Mouse (Mus musculus) ES-E14 (cell line): Measurements from ENCODE around the gene Pigm. TPM values are rescaled to one million over a fixed set of nuclear protein-coding genes. Genes with fewer than 3 reads are reported as not detected.

Experiments used
- DNase-seq: peaks from one replicate; pipeline ENCODE4 v3.0.0-alpha.2; 2013; ENCODE audit warnings: low read depth, low spot score
- H3K27ac ChIP-seq: 2 replicates; pipeline ENCODE4 v1.5.1; 2012; ENCODE audit warnings: low read depth, mild to moderate bottlenecking, low read length, moderate library complexity, mixed read lengths; ENCODE audit not compliant: poor library complexity, insufficient read depth, severe bottlenecking
- H3K36me3 ChIP-seq: 2 replicates; pipeline ENCODE4 v1.6.1; 2012; ENCODE audit warnings: mild to moderate bottlenecking, low read length, moderate library complexity, mixed read lengths; ENCODE audit not compliant: control insufficient read depth, poor library complexity, insufficient read depth, severe bottlenecking
- H3K4me1 ChIP-seq, 2 experiments: fragments of 150-350 bp in 1 of 2; sonication (generic) in 1 of 2; 2 replicates each; pipeline ENCODE4 v1.6.1; 2012; ENCODE audit warnings: low read length in 2 of 2, mild to moderate bottlenecking in 1 of 2, mixed read lengths in 1 of 2; ENCODE audit not compliant: control insufficient read depth in 2 of 2, insufficient read depth in 2 of 2, poor library complexity in 1 of 2
- H3K4me3 ChIP-seq, 2 experiments: fragments of 150-350 bp in 1 of 2; sonication (generic) in 1 of 2; 2 replicates each; pipeline ENCODE4 v1.5.1; 2012; ENCODE audit warnings: low read length in 2 of 2, low read depth in 1 of 2, mild to moderate bottlenecking in 1 of 2, mixed read lengths in 1 of 2; ENCODE audit not compliant: insufficient read depth in 1 of 2, poor library complexity in 1 of 2, severe bottlenecking in 1 of 2
- H3K9ac ChIP-seq: 2 replicates; pipeline ENCODE4 v1.6.1; 2012; ENCODE audit warnings: low read depth, mild to moderate bottlenecking, low read length, mixed read lengths; ENCODE audit not compliant: poor library complexity, insufficient read depth, severe bottlenecking
- H3K9me3 ChIP-seq: fragments of 150-350 bp; sonication (generic); 2 replicates; pipeline ENCODE4 v1.6.1; 2012; ENCODE audit warnings: low read depth, mild to moderate bottlenecking, low read length; ENCODE audit not compliant: control insufficient read depth, insufficient read depth
- CHD2 ChIP-seq: IDR thresholded peaks from 2 replicates; pipeline ENCODE4 v1.6.1; 2014; ENCODE audit warnings: mild to moderate bottlenecking, low read depth, low read length, inconsistent platforms
- HCFC1 ChIP-seq: IDR thresholded peaks from 2 replicates; pipeline ENCODE4 v1.6.1; 2012; ENCODE audit warnings: low read length, inconsistent platforms, borderline replicate concordance; ENCODE audit not compliant: insufficient read depth
- MAFK ChIP-seq: IDR thresholded peaks from 2 replicates; pipeline ENCODE4 v1.6.1; 2014; ENCODE audit warnings: mild to moderate bottlenecking, low read depth, low read length, inconsistent platforms; ENCODE audit not compliant: insufficient read depth
- ZC3H11A ChIP-seq: IDR thresholded peaks from 2 replicates; pipeline ENCODE4 v1.6.1; 2012; ENCODE audit warnings: low read depth, mild to moderate bottlenecking, inconsistent platforms, low read length, borderline replicate concordance
- ZNF384 ChIP-seq: IDR thresholded peaks from 2 replicates; pipeline ENCODE4 v1.6.1; 2012; ENCODE audit warnings: low read depth, low read length, inconsistent platforms
- in situ Hi-C, 2 experiments: fragments of 600-800 bp; cut with MboI; formaldehyde crosslinking; loops; one replicate each; pipeline ENCODE4 v1.15.1; 2025; ENCODE audit warnings: low sequenced_read_pairs in 2 of 2, inconsistent platforms in 1 of 2; ENCODE audit not compliant: unreplicated experiment in 2 of 2
- total RNA-seq: library from RNA; depleted of rRNA; stranded (reverse); fragments of 300-350 nt; gene quantifications from 2 replicates; pipeline ENCODE4 v1.2.3, GENCODE M21; 2012

Pigm gene
- total RNA-seq, 1 experiment, result 25.4 TPM

DNA sequence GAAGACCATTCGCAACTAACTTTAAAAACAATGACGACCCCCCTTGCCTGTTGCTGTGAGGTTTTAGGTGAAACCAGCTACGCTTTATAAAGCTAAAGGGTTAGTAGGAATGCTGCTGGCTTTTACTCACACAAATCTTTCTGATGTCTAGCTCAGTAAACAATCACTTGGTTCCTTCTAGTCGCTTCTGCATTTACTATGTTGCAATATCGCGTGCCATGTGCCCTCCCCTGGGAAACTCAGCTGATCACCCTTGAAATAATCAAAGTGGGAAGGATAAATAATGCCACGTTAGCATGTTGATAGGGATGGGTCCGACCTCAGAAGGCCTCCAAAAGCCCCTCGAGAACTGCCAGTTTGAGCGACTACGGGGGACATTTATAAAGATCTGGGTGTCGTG is 29.0 kb upstream of the Pigm start:
- no peak for DNase-seq
- TF ChIP-seq CHD2 (no peak), HCFC1 (no peak), ZC3H11A (no peak), MAFK (no peak), ZNF384 (no peak)
- Histone ChIP-seq H3K36me3 (no peaks in the 10 kb centered on the region), H3K9ac (no peak overlapping the region), H3K27ac (no peak overlapping the region), H3K9me3 (no peaks in the 10 kb centered on the region), H3K4me1 (peaks cover 3 to 12% of the 10 kb centered on the region in 2 experiments; a peak in 3 of 4 replicates), H3K4me3 (no peak overlapping the region)
- in situ Hi-C loops, result no loop called here

- no peak overlapping the region for H3K9ac ChIP-seq
- no peaks in the 10 kb centered on the region for H3K9me3 ChIP-seq
- H3K27ac ChIP-seq, result no peak overlapping the region
- in situ Hi-C loops, result no loop called here
- peaks cover 3 to 12% of the 10 kb centered on the region in 2 experiments; a peak in 3 of 4 replicates for H3K4me1 ChIP-seq
- TF ChIP-seq CHD2 (no peak), MAFK (no peak), ZNF384 (no peak), HCFC1 (no peak), ZC3H11A (no peak)
- H3K36me3 ChIP-seq, result no peaks in the 10 kb centered on the region
- no peak for DNase-seq
- no peak overlapping the region for H3K4me3 ChIP-seq
These were observed 26.8 kb upstream of the Pigm start for GRCm38 (mm10) chr1:172349504-172349903.

DNA sequence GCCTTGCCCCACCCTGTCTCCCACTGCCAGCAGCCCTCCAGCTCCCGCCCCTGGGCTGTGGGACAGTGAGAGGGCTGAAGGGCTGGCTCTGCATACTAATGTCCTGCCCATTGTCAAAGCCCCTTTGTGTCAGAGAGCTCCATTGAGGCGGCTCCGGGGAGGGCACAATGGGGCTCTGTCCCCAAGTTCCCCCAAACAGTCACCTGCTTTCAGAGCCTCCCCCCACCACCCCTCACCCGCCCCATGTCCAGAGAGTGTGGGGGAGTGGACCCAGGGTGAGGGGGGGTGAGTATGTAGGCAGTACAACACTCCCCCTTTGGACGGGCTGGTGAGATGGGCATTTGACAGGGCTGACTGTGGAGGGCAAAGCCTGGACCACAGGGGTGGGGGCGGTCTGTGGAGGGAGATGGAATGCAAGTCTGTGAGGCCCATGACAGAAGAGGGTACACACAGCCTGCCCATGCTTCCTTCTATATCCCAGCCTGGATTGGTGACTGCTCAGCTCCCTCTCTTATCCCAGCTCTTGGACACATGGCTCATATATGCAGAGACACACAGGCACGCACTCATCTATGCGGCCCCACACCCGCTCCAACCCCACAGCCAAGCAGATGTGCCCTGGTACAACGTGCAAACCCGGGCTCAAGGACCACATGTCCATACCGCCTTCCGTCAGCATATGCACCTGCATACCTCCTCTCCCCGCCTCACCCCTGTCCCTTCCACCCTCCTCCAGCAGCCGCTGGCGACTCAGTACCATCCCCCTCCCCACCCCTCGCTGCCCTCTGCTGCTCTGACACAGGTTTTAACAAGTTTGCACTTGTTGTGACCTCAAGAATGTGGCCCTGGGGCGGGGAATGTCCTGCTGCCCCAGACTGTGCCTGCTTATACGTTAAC is 26.2 kb upstream of the Pigm start:
- no peak overlapping the region for H3K27ac ChIP-seq
- DNase-seq, result no peak
- H3K9me3 ChIP-seq, result no peaks in the 10 kb centered on the region
- peak overlapping the region in 1 of 2 experiments; percentile 3; a peak in 2 of 4 replicates for H3K4me3 ChIP-seq
- H3K9ac ChIP-seq, result no peak overlapping the region
- H3K36me3 ChIP-seq, result no peaks in the 10 kb centered on the region
- TF ChIP-seq HCFC1, result no peak
- TF ChIP-seq ZC3H11A, result no peak
- TF ChIP-seq MAFK, result no peak
- no peak for TF ChIP-seq ZNF384
- no peak for TF ChIP-seq CHD2
- peaks cover 3 to 12% of the 10 kb centered on the region in 2 experiments; a peak in 3 of 4 replicates for H3K4me1 ChIP-seq
- in situ Hi-C loops, result no loop called here

DNA sequence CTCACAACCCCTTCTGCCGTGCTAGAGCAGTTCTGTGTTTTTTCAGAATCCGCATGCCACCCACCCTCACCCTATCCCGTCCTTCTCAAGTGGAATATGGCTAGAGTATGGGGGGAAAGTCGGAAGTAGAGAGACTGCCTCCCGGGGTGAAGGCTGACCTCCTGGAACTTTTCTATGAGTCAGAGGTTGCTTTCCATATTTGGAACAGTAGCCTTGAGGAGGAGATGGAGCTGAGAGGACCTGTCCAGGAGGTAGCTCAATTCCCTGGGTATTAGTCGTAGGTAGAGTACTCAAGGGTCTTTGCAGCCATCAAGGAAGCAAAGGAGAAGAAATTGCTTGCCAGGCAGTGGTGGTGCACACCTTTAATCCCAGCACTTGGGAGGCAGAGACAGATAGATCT is 24.3 kb upstream of the Pigm start:
- no peak overlapping the region for H3K27ac ChIP-seq
- no peaks in the 10 kb centered on the region for H3K9me3 ChIP-seq
- H3K9ac ChIP-seq, result no peak overlapping the region
- TF ChIP-seq CHD2, result no peak
- no peak for TF ChIP-seq ZC3H11A
- no peak for TF ChIP-seq ZNF384
- TF ChIP-seq HCFC1, result no peak
- TF ChIP-seq MAFK, result no peak
- H3K36me3 ChIP-seq, result no peaks in the 10 kb centered on the region
- no peak for DNase-seq
- no peak overlapping the region for H3K4me3 ChIP-seq
- in situ Hi-C loops, result no loop called here
- peaks cover 3 to 14% of the 10 kb centered on the region in 2 experiments; a peak in 3 of 4 replicates for H3K4me1 ChIP-seq
